Mouse (Mus musculus) embryonic facial prominence, embryonic 10.5 days (tissue): ENCODE measurements at regions not wholly inside any gene's neighbourhood (a gene's known extent, or its start where the extent isn't known, plus 50 kb on each side); places are given as distances from the start of the nearest gene placed in this dataset.

Source experiments
- DNase-seq: peaks from one replicate; pipeline ENCODE4 v3.0.0-alpha.2; 2017; ENCODE audit warnings: low spot score
- H3K27ac ChIP-seq: fragments of 300-500 bp; sonication (generic); replicated peaks from 2 replicates; pipeline ENCODE4 v1.5.1; 2016; ENCODE audit warnings: mild to moderate bottlenecking
- H3K27me3 ChIP-seq: fragments of 300-500 bp; sonication (generic); replicated peaks from 2 replicates; pipeline ENCODE4 v1.6.1; 2016; ENCODE audit warnings: low read depth, mild to moderate bottlenecking; ENCODE audit not compliant: poor library complexity, severe bottlenecking
- H3K36me3 ChIP-seq: fragments of 300-500 bp; sonication (generic); replicated peaks from 2 replicates; pipeline ENCODE4 v1.6.1; 2016; ENCODE audit warnings: mild to moderate bottlenecking, moderate library complexity
- H3K4me1 ChIP-seq: fragments of 300-500 bp; sonication (generic); 2 replicates; pipeline ENCODE4 v1.6.1; 2016
- H3K4me3 ChIP-seq: fragments of 300-500 bp; sonication (generic); 2 replicates; pipeline ENCODE4 v1.5.1; 2016; ENCODE audit warnings: mild to moderate bottlenecking, moderate library complexity
- H3K9me3 ChIP-seq: fragments of 300-500 bp; sonication (generic); 2 replicates; pipeline ENCODE4 v1.6.1; 2016; ENCODE audit warnings: mild to moderate bottlenecking
- WGBS: fragments of 180-500 bp; shearing (Covaris S2); methylation state at CpG from one replicate; pipeline ENCODE4 v1.1.7; 2016; 5-methylcytosine and 5-hydroxymethylcytosine counted together

DNA sequence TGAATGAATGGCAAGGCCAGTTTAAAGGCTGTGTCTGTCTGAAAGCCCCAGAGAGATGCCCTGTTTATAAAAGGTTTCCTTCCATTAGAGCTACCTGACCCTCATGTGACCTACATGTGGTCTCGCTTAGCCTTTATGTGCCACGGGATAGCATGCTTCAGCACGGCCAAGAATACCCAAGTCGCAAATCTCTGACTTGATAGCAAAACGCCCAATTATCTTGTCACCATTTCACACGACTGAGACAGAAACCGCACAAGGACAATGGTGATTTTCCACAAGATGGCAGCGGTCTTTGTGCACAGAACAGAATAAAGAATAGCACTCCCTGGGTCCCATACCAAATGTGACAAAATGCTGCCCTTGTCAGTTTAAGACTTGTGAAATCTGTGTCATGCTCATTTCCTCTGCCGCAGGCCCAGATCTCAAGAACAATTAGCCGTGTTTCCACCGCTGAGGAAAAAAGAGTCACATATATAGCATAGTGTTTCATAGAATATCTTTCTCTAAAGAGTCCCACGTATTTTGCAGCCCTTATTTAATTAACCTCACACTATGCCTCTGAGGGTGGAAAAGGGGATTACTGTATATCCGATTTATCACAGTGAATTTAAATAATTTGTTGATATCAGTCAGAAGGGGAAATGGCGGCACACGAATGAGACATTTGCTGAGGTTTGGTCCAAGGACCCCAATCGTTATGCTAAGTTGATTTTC lies 118.3 kb upstream of the Cwc22 start:
- no peaks in the 10 kb centered on the region for H3K36me3 ChIP-seq
- peaks cover 43% of the 10 kb centered on the region for H3K27me3 ChIP-seq
- no peaks in the 10 kb centered on the region for H3K9me3 ChIP-seq
- H3K27ac ChIP-seq = no peak overlapping the region
- H3K4me3 ChIP-seq = no peak overlapping the region
- DNase-seq = peak; percentile 76
- H3K4me1 ChIP-seq = peaks cover 12% of the 10 kb centered on the region
- 29% methylated on average over 16 of the region's 16 CpGs for WGBS

DNA sequence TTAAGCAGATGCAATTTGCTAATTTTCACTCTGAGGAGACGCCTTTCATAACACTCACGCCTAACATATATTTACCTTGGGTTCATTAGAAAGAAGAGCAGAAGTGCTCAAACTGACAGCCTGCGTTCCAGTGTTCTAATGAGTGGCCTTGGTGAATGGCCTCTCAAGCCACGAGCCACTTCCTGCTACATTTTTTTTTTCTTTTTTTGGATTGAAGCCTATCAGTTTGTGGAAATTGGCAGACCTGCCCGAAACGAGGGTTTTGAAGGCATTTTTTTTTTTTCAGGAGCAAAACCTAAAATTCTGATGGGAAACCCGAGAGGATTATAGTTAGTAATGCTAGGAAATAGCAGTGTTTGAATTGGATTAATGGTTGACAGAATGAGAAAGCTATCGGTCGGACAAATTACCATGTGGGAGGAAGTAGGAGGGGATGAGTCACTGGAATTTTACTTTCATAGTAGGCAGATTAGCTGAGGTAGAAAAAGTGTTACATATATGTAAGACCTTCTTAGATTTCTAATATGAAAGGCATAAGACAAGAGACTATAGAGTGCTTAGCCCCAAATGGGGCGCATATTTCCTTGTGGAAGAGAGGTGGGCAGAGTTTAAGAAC lies 113.7 kb upstream of the Cwc22 start:
- H3K36me3 ChIP-seq = no peaks in the 10 kb centered on the region
- WGBS = 71% methylated on average over 10 of the region's 10 CpGs
- peaks cover 30% of the 10 kb centered on the region for H3K27me3 ChIP-seq
- H3K4me1 ChIP-seq = peaks cover 12% of the 10 kb centered on the region
- H3K4me3 ChIP-seq = no peak overlapping the region
- H3K9me3 ChIP-seq = no peaks in the 10 kb centered on the region
- no peak for DNase-seq
- H3K27ac ChIP-seq = no peak overlapping the region

DNA sequence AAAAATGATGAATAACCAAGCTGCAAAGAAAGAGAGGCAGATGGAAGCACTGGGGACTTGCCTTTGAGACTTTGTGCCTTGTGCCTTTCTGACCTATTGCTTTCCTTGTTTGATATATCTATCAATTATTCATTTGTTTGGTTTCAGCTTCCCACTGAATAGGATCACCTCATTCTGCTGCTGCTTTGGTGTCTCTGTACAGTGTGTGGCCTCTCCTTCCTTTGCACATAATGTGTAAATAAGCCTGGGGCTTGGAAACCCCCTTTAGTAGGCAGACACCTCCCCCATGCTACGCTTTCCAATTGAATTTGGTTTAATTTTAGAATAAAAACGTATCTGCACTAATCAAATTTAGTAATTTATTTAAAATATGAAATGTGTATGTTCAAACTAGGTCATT lies 112.8 kb upstream of the Cwc22 start:
- Histone ChIP-seq H3K36me3 (no peaks in the 10 kb centered on the region), H3K9me3 (no peaks in the 10 kb centered on the region), H3K27me3 (peaks cover 30% of the 10 kb centered on the region), H3K27ac (no peak overlapping the region), H3K4me1 (peaks cover 4% of the 10 kb centered on the region), H3K4me3 (no peak overlapping the region)
- WGBS = 73% methylated on average over 2 of the region's 2 CpGs
- DNase-seq = no peak

DNA sequence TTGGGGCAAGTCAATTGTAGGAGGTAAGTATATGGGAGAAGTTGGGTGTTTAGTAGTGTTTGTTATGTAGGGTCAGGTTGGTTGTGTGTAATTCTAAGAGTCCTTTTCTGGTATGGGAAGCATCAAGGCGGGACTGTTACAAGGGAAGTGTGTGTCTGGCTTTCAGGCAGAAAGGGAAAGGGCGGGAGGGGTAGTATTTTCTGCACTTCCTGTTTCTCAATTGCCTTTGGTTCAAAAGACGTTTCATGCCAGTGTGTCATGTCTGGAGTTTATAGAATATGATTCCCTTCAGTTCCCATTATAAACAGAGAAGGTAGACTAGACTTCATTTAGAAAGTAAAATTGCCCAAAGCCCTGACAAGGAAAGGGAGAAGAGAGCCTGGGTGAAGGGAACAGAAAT lies 107.7 kb upstream of the Cwc22 start:
- no peak overlapping the region for H3K27ac ChIP-seq
- H3K36me3 ChIP-seq = no peaks in the 10 kb centered on the region
- H3K4me1 ChIP-seq = peaks cover 5% of the 10 kb centered on the region
- peaks cover 8% of the 10 kb centered on the region for H3K27me3 ChIP-seq
- no peak overlapping the region for H3K4me3 ChIP-seq
- DNase-seq = no peak
- 66% methylated on average over 3 of the region's 3 CpGs for WGBS
- H3K9me3 ChIP-seq = no peaks in the 10 kb centered on the region

DNA sequence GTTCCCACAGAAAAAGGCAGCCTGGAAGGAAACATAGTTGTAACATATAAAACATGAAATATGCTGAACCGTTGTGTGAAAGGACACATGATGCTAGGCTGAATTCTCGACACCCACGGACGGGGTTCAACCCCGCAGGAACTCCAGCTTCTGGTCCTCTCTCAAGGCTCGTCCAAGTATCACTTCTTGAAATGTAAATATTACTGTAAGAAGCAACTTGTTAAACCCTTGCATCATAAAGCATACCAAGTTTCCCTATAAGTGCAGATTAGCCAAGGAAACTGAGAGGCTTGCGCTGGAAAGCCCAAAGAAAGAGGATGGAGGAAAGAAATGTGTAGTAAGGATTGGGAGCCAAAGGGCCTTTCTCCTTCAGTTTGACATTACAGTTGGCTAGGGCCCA lies 104.4 kb upstream of the Cwc22 start:
- WGBS = 92% methylated on average over 7 of the region's 7 CpGs
- no peaks in the 10 kb centered on the region for H3K9me3 ChIP-seq
- H3K4me3 ChIP-seq = no peak overlapping the region
- no peak overlapping the region for H3K27ac ChIP-seq
- DNase-seq = no peak
- H3K4me1 ChIP-seq = peaks cover 10% of the 10 kb centered on the region
- H3K27me3 ChIP-seq = no peaks in the 10 kb centered on the region
- H3K36me3 ChIP-seq = no peaks in the 10 kb centered on the region

DNA sequence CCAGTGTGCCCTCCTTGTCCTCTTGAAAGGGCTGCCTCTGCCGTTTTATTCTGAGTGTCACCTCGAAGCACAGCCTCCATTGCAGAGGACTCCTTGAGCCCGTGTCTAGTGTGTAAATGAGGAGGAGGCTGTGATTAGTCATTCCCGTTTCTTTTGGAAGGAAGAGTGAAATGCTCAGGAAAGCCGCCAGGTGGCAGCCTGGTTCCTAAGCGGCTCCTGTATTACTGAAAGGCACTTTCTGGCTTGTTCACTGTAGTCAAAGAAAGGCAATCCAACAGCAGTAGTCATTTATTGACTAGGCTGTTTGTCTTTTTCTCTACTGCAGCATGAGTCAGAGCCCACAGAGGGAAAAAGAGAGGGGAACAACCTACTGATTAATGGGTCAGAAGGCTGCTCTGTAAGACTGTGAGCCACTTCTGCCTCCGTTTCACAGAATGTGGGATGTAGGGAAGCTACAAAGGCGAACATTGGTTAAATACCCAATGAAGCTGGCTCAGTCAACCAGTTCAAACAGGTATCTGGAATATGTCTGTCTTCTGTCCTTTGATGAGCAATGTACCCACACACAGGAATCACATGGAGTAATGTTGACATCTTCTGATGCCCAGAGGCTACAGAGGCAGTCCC lies 103.2 kb upstream of the Cwc22 start:
- DNase-seq = peak; percentile 83
- Histone ChIP-seq H3K4me3 (peak overlapping the region; percentile 30), H3K9me3 (no peaks in the 10 kb centered on the region), H3K36me3 (no peaks in the 10 kb centered on the region), H3K4me1 (peaks cover 10% of the 10 kb centered on the region), H3K27me3 (no peaks in the 10 kb centered on the region), H3K27ac (peak overlapping the region; percentile 44; the same call in 1 of the 2 replicates)
- 22% methylated on average over 8 of the region's 8 CpGs for WGBS

DNA sequence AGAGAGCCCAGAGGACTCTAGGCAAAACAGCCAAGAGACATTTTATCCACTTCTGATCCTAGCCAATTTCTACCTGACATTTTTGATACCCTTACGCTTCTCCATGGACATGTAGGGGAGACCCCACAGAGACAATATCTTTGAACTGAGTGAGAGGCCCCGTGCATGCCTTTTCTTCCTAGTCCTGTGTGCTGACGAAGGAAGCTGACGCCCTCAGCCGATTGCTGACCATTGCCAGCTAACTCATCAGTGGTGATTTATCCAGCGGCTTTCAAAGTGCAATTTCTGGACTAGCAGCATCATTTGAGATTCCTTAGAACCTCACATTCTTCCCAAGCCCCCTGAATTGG lies 102.5 kb upstream of the Cwc22 start:
- peak; percentile 12 for DNase-seq
- Histone ChIP-seq H3K36me3 (no peaks in the 10 kb centered on the region), H3K27ac (no peak overlapping the region), H3K4me3 (peak overlapping the region; percentile 30; the same call in 1 of the 2 replicates), H3K27me3 (no peaks in the 10 kb centered on the region), H3K9me3 (no peaks in the 10 kb centered on the region), H3K4me1 (peaks cover 10% of the 10 kb centered on the region)
- WGBS = 66% methylated on average over 6 of the region's 6 CpGs

DNA sequence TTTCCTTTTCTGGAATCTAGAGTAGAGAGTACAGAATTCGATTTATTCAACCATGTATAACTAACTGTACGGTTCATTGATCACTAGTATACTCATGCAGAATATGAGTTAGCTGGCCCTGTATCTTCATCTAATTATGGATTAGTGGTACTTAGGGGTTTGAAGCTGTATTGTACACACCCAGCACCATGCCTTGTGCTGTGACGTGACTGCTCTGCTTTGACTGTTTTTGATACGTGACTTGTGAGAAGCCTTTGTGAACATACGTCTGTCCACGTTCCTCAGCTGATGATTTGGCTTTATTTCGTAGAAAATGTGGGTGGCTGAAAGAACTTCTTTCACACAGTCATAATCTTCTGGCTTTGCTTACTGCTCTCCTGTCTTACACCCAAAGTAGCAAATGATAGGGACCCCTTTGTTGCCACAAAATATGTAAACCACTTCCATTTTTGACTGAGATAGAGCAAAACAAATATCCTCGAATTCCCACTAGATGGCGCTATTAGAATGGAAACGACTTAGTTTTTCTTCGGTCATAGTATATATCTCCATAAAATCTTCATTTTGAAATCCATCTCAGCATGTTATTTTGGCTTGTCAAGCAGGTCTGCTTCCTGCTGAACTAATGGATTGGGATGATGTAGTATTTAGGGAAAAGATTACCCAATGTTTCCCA lies 102.0 kb upstream of the Cwc22 start:
- no peak overlapping the region for H3K27ac ChIP-seq
- H3K9me3 ChIP-seq = no peaks in the 10 kb centered on the region
- no peaks in the 10 kb centered on the region for H3K36me3 ChIP-seq
- H3K4me3 ChIP-seq = no peak overlapping the region
- no peaks in the 10 kb centered on the region for H3K27me3 ChIP-seq
- 51% methylated on average over 11 of the region's 11 CpGs for WGBS
- peaks cover 10% of the 10 kb centered on the region for H3K4me1 ChIP-seq
- DNase-seq = no peak

DNA sequence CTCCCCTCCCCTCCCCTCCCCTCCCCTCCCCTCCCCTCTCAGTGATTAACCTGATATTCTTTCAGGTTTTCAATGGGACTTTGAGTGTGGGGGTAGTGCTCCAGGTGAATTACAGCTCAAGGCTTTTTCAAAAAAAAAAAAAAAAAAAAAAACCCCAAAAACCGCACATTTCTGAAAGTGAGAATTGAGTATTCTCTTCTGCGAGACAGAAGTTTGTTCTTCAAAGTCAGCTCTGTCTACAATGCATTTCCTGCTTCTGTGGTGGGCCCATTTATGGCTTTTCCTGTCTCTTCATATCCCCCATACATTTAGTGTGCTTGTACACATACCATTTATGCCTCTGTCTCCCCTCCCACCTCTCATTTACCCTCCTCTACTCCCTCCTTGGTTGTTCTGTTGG lies 81.1 kb upstream of the Cwc22 start:
- no peak overlapping the region for H3K4me3 ChIP-seq
- H3K4me1 ChIP-seq = no peaks in the 10 kb centered on the region
- WGBS = 77% methylated on average over 2 of the region's 2 CpGs
- H3K36me3 ChIP-seq = no peaks in the 10 kb centered on the region
- H3K9me3 ChIP-seq = no peaks in the 10 kb centered on the region
- H3K27ac ChIP-seq = no peak overlapping the region
- H3K27me3 ChIP-seq = no peaks in the 10 kb centered on the region
- no peak for DNase-seq

DNA sequence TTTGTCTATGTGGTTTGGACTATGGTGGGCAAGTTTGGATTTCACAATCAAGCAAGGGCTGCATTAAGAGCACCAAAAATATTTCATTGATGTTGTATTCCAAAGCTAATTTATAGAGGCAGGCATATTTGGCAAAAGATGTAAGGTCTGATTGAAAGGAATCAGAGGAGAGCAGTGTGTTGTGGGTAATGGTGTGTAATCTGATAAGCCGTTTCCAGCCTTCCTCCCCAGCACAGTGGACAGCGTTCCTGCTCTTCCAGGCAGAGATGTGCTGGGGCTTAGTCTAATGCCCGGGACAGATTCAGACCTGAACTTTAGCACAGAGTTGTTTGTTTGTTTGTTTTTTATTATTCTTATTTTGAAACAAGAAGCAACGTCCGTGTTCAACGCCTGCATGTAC lies 80.6 kb upstream of the Cwc22 start:
- Histone ChIP-seq H3K36me3 (no peaks in the 10 kb centered on the region), H3K9me3 (no peaks in the 10 kb centered on the region), H3K27me3 (no peaks in the 10 kb centered on the region), H3K4me3 (no peak overlapping the region), H3K27ac (no peak overlapping the region), H3K4me1 (no peaks in the 10 kb centered on the region)
- WGBS = 47% methylated on average over 6 of the region's 6 CpGs
- DNase-seq = no peak

DNA sequence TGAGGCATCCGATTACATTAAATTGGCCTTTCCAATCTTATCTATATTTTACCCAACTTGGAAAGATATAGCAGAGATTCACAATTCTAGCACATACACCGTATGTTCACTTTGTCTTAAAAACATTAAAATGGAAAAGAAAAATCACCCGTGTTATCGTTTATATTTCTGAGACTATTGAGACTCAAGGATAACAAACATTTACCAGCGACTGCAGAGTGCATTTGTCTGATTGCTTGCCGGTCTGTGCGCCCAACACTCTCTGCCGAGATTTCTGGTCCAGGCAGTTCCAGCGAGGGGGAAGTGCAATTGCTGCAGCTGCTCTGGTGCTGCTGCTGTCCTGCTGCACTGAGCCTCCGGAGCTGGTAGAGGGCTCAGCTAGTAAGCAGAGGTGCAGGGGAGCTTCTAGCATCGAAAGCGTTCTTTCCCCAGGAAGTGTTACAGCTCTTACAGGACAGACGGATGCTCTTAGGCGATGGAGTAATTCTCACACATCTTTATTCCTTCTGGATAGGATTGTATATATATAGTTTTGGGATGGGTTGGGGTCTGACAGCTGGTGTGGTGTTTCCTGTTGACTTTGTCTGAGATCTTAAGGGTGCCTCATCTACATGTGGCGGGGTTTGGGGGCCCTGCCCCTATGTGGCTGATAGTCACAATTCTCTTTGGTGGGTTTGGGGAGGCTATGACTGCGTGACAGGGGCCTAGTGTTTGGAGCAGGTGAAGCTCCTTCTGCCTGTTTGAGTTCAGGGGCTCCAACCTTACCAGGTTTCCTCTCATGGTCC lies 79.7 kb upstream of the Cwc22 start:
- no peak overlapping the region for H3K27ac ChIP-seq
- WGBS = 65% methylated on average over 16 of the region's 16 CpGs
- H3K4me3 ChIP-seq = no peak overlapping the region
- DNase-seq = no peak
- no peaks in the 10 kb centered on the region for H3K4me1 ChIP-seq
- H3K9me3 ChIP-seq = no peaks in the 10 kb centered on the region
- no peaks in the 10 kb centered on the region for H3K36me3 ChIP-seq
- H3K27me3 ChIP-seq = no peaks in the 10 kb centered on the region

DNA sequence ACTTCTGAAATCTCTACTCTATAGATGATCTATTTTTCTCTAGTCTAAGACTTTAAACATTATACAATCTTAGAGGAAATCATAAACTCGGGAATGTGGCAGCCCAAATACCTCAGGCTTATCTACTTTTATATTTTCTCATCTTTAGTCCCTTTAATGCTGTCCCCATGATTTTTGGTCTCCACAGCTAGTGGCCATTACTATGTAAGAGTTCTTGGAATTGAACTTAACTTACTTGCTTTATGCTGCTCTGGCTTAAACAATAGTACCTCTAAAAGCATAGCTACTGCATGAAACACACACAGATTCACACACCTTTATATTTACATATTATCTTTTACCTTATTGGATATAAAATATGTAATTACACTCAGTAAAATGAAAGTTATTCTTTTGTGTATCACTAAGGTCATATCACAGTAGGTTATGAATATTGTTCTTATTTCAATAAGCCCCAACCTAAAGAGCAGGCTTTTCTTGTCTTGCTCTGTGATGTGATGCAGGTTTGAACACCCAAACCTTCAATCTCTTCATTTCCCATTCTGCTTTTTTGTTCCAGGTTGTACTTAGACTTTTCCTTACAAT lies 78.9 kb upstream of the Cwc22 start:
- no peaks in the 10 kb centered on the region for H3K36me3 ChIP-seq

More for the DNA sequence above, 78.9 kb upstream of the Cwc22 start:
- Histone ChIP-seq H3K27ac (no peak overlapping the region), H3K4me3 (no peak overlapping the region), H3K27me3 (no peaks in the 10 kb centered on the region), H3K4me1 (no peaks in the 10 kb centered on the region), H3K9me3 (no peaks in the 10 kb centered on the region)
- DNase-seq = no peak
- 91% methylated on average over 1 of the region's 1 CpGs for WGBS
